Mouse (Mus musculus): ENCODE measurements around the gene Slc9a6. TPM values are rescaled to one million over a fixed set of nuclear protein-coding genes. Genes with fewer than 3 reads are reported as not detected.

The Slc9a6 gene
- total RNA-seq (2017), result 12.8 and 15.2 TPM in 2 replicates

- ATAC-seq (replicated peaks in 1 of 2; ENCODE audit: insufficient read depth in 1 of 2, low FRiP score in 2 of 2, low TSS enrichment in 1 of 2, low read depth in 1 of 2, poor library complexity in 2 of 2, severe bottlenecking in 2 of 2), result peak; percentile 98
These were observed at the start of gene Slc9a6 for GRCm38 (mm10) chrX:56609623-56610317. Slc9a6 (plus strand) TSS chrX:56609757.

- no peak; a peak in 1 of 4 replicates for ATAC-seq (replicated peaks in 1 of 2; ENCODE audit: insufficient read depth in 1 of 2, low FRiP score in 2 of 2, low TSS enrichment in 1 of 2, low read depth in 1 of 2, poor library complexity in 2 of 2, severe bottlenecking in 2 of 2)
These were observed 37.1 kb upstream of the Slc9a6 start for GRCm38 (mm10) chrX:56572465-56572864.

- no peak for ATAC-seq (replicated peaks in 1 of 2; ENCODE audit: insufficient read depth in 1 of 2, low FRiP score in 2 of 2, low TSS enrichment in 1 of 2, low read depth in 1 of 2, poor library complexity in 2 of 2, severe bottlenecking in 2 of 2)
These were observed 31.4 kb upstream of the Slc9a6 start for GRCm38 (mm10) chrX:56578200-56578599.

- ATAC-seq (replicated peaks in 1 of 2; ENCODE audit: insufficient read depth in 1 of 2, low FRiP score in 2 of 2, low TSS enrichment in 1 of 2, low read depth in 1 of 2, poor library complexity in 2 of 2, severe bottlenecking in 2 of 2), result peak in 1 of 2 experiments; percentile 1; a peak in 1 of 4 replicates
These were observed 12.2 kb upstream of the Slc9a6 start for GRCm38 (mm10) chrX:56597219-56597886.

GRCm38 (mm10) chrX:56597887-56598640 lies 11.5 kb upstream of the Slc9a6 start, which contains the start of gene Mmgt1:
Mmgt1 (minus strand) TSS chrX:56598069.
- peak; percentile 99 to 100 for ATAC-seq (replicated peaks in 1 of 2; ENCODE audit: insufficient read depth in 1 of 2, low FRiP score in 2 of 2, low TSS enrichment in 1 of 2, low read depth in 1 of 2, poor library complexity in 2 of 2, severe bottlenecking in 2 of 2)

- no peak for ATAC-seq (replicated peaks in 1 of 2; ENCODE audit: insufficient read depth in 1 of 2, low FRiP score in 2 of 2, low TSS enrichment in 1 of 2, low read depth in 1 of 2, poor library complexity in 2 of 2, severe bottlenecking in 2 of 2)
These were observed 3.0 kb upstream of the Slc9a6 start for GRCm38 (mm10) chrX:56606536-56606935.

GRCm38 (mm10) chrX:56607032-56607710 lies 2.4 kb upstream of the Slc9a6 start:
- ATAC-seq (replicated peaks in 1 of 2; ENCODE audit: insufficient read depth in 1 of 2, low FRiP score in 2 of 2, low TSS enrichment in 1 of 2, low read depth in 1 of 2, poor library complexity in 2 of 2, severe bottlenecking in 2 of 2), result no peak

GRCm38 (mm10) chrX:56609285-56609622 lies 303 bp upstream of the Slc9a6 start:
- peak in 1 of 2 experiments; percentile 13; a peak in 1 of 4 replicates for ATAC-seq (replicated peaks in 1 of 2; ENCODE audit: insufficient read depth in 1 of 2, low FRiP score in 2 of 2, low TSS enrichment in 1 of 2, low read depth in 1 of 2, poor library complexity in 2 of 2, severe bottlenecking in 2 of 2)

- no peak for ATAC-seq (replicated peaks in 1 of 2; ENCODE audit: insufficient read depth in 1 of 2, low FRiP score in 2 of 2, low TSS enrichment in 1 of 2, low read depth in 1 of 2, poor library complexity in 2 of 2, severe bottlenecking in 2 of 2)
These were observed 749 bp downstream of the Slc9a6 start for GRCm38 (mm10) chrX:56610318-56610694.

GRCm38 (mm10) chrX:56615236-56615635 lies 5.7 kb downstream of the Slc9a6 start:
- ATAC-seq (replicated peaks in 1 of 2; ENCODE audit: insufficient read depth in 1 of 2, low FRiP score in 2 of 2, low TSS enrichment in 1 of 2, low read depth in 1 of 2, poor library complexity in 2 of 2, severe bottlenecking in 2 of 2), result no peak

GRCm38 (mm10) chrX:56636185-56636584 lies 26.6 kb downstream of the Slc9a6 start:
- ATAC-seq (replicated peaks in 1 of 2; ENCODE audit: insufficient read depth in 1 of 2, low FRiP score in 2 of 2, low TSS enrichment in 1 of 2, low read depth in 1 of 2, poor library complexity in 2 of 2, severe bottlenecking in 2 of 2), result no peak

- no peak for ATAC-seq (replicated peaks in 1 of 2; ENCODE audit: insufficient read depth in 1 of 2, low FRiP score in 2 of 2, low TSS enrichment in 1 of 2, low read depth in 1 of 2, poor library complexity in 2 of 2, severe bottlenecking in 2 of 2)
These were observed 30.5 kb downstream of the Slc9a6 start for GRCm38 (mm10) chrX:56640066-56640465.

GRCm38 (mm10) chrX:56649549-56650354 lies 40.2 kb downstream of the Slc9a6 start:
- ATAC-seq (replicated peaks in 1 of 2; ENCODE audit: insufficient read depth in 1 of 2, low FRiP score in 2 of 2, low TSS enrichment in 1 of 2, low read depth in 1 of 2, poor library complexity in 2 of 2, severe bottlenecking in 2 of 2), result no peak

- no peak for ATAC-seq (replicated peaks in 1 of 2; ENCODE audit: insufficient read depth in 1 of 2, low FRiP score in 2 of 2, low TSS enrichment in 1 of 2, low read depth in 1 of 2, poor library complexity in 2 of 2, severe bottlenecking in 2 of 2)
These were observed 40.7 kb downstream of the Slc9a6 start for GRCm38 (mm10) chrX:56650355-56650652.

- no peak for ATAC-seq (replicated peaks in 1 of 2; ENCODE audit: insufficient read depth in 1 of 2, low FRiP score in 2 of 2, low TSS enrichment in 1 of 2, low read depth in 1 of 2, poor library complexity in 2 of 2, severe bottlenecking in 2 of 2)
These were observed 41.3 kb downstream of the Slc9a6 start for GRCm38 (mm10) chrX:56650885-56651284.

- ATAC-seq (replicated peaks in 1 of 2; ENCODE audit: insufficient read depth in 1 of 2, low FRiP score in 2 of 2, low TSS enrichment in 1 of 2, low read depth in 1 of 2, poor library complexity in 2 of 2, severe bottlenecking in 2 of 2), result no peak
These were observed 42.2 kb downstream of the Slc9a6 start for GRCm38 (mm10) chrX:56651738-56652137.

- no peak for ATAC-seq (replicated peaks in 1 of 2; ENCODE audit: insufficient read depth in 1 of 2, low FRiP score in 2 of 2, low TSS enrichment in 1 of 2, low read depth in 1 of 2, poor library complexity in 2 of 2, severe bottlenecking in 2 of 2)
These were observed 46.1 kb downstream of the Slc9a6 start for GRCm38 (mm10) chrX:56655686-56656085.

Data from hematopoietic stem cell, adult 5-6 weeks (primary cell).